Mouse (Mus musculus): ENCODE results near the gene Col16a1. TPM values are rescaled to one million over a fixed set of nuclear protein-coding genes. Genes with fewer than 3 reads are reported as not detected.

Gene Col16a1
- polyA plus RNA-seq, 1 experiment = 44.3 TPM

DNA sequence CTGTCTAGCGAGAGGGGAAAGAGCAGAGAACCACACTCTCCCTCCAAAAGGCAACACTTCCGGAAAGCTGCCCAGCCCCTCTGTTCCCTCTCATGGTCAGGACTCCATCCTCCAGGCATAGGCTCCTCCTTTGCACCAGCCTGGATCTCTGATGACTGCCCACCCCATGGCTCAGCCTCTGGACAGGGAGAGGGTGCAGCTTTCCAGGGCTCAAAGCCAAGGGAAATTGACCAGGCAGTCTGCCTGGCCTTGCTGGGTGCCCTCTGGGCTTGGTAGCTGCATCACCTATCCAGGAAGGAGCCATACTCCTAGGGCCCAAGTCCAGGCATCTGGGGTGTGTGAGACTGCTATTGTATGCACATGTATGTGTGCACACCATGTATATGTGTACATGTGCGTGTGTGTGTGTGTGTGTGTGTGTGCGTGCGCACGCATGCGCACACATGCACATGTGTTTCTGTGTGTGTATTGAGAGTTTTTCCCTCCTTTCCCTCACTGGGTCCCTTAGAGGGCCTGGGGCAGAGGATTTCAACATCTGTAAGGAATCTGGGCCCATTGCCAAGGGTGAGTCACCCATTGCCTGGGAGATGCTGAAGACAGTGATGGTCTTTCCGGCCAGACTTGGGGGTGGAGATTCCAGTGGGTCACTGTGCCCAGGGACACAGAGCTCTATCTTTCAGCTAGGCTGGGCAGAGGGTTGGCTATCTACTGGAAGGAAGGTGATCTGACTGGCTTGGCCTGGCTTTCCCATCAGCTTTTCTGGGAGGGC is 2.6 kb downstream of the Col16a1 start:
- TF ChIP-seq CTCF (IDR thresholded peaks at IDR 0.05; ENCODE audit: borderline replicate concordance, insufficient read depth, low read depth, low read length) (no peak), POLR2A (IDR thresholded peaks at IDR 0.05; ENCODE audit: borderline replicate concordance, insufficient read depth, low read length) (no peak)
- peaks cover 10% of the 10 kb centered on the region; the same call in 1 of the 2 replicates for H3K4me1 ChIP-seq (ENCODE audit: control insufficient read depth, insufficient read depth, low read length)
- 92% methylated on average over 8 of the region's 8 CpGs for WGBS
- no peaks in the 10 kb centered on the region for H3K27me3 ChIP-seq (ENCODE audit: control insufficient read depth, insufficient read depth, low read length)
- DNase-seq = no peak
- H3K4me3 ChIP-seq (replicated peaks; ENCODE audit: insufficient read depth, low read depth, low read length) = no peak overlapping the region
- H3K27ac ChIP-seq (ENCODE audit: insufficient read depth, low read length) = no peak overlapping the region

DNA sequence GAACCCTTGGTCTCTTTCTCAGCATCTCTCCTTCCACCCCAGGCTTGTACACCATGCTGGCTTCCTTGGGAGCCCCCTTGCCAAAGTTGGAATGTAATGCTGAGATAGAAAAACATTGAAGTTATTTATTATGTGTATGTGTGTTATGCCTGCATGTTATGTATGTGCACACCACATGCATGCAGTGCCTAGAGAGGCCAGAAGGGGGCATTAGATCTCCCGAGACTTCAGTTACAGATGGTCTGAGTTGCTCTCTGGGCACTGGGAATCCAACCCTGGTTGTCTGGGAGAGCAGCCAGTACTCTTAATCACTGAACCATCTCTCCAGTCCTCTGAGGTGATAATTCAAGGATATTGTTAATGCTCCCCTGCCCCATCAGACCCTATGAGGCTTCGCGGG is 4.6 kb downstream of the Col16a1 start:
- no peak overlapping the region for H3K27ac ChIP-seq (ENCODE audit: insufficient read depth, low read length)
- no peak overlapping the region for H3K4me3 ChIP-seq (replicated peaks; ENCODE audit: insufficient read depth, low read depth, low read length)
- peaks cover 10% of the 10 kb centered on the region; the same call in 1 of the 2 replicates for H3K4me1 ChIP-seq (ENCODE audit: control insufficient read depth, insufficient read depth, low read length)
- H3K27me3 ChIP-seq (ENCODE audit: control insufficient read depth, insufficient read depth, low read length) = no peaks in the 10 kb centered on the region
- DNase-seq = no peak
- TF ChIP-seq CTCF (IDR thresholded peaks at IDR 0.05; ENCODE audit: borderline replicate concordance, insufficient read depth, low read depth, low read length) (no peak), POLR2A (IDR thresholded peaks at IDR 0.05; ENCODE audit: borderline replicate concordance, insufficient read depth, low read length) (no peak)
- 76% methylated on average over 3 of the region's 3 CpGs for WGBS

DNA sequence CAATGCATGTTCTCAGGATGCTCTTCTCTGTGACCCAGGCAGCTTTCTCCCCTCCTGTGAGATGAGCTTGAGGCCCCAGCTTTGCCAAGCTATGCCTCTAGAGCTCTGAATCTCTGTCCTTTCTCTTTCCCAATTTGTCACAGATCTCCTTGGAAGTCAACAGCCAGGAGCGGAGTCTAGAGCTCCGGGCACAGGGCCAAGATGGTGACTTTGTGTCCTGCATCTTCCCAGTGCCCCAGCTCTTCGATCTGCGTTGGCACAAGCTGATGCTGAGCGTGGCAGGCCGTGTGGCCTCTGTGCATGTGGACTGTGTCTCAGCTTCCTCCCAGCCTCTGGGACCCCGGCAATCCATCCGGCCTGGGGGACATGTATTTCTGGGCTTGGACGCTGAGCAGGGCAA is 5.5 kb downstream of the Col16a1 start:
- TF ChIP-seq CTCF (IDR thresholded peaks at IDR 0.05; ENCODE audit: borderline replicate concordance, insufficient read depth, low read depth, low read length) = no peak
- TF ChIP-seq POLR2A (IDR thresholded peaks at IDR 0.05; ENCODE audit: borderline replicate concordance, insufficient read depth, low read length) = no peak
- Histone ChIP-seq H3K27ac (ENCODE audit: insufficient read depth, low read length) (no peak overlapping the region), H3K4me3 (replicated peaks; ENCODE audit: insufficient read depth, low read depth, low read length) (no peak overlapping the region), H3K4me1 (ENCODE audit: control insufficient read depth, insufficient read depth, low read length) (peaks cover 7% of the 10 kb centered on the region; the same call in 1 of the 2 replicates), H3K27me3 (ENCODE audit: control insufficient read depth, insufficient read depth, low read length) (no peaks in the 10 kb centered on the region)
- 40% methylated on average over 9 of the region's 9 CpGs for WGBS
- peak in 1 of 2 experiments; percentile 31 for DNase-seq

DNA sequence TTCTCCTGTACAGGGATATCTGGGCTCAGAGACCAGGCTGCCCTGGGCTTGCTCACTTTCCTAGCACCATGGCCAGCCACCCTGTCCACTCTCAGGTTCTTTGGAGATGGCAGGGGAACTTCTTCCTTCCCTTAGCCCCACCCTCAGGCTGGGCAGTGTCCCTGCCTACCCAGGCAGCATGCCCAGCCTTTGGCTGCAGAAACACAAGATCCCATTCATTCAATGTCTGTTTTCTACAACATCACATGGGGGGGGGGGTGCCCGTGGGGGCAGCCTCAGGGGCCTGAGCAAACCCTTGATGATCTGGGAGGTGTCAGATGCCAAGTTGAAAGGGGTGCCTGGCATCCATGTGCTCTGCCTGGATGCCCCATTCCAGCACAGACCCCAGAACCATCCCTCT is 7.1 kb downstream of the Col16a1 start:
- H3K27me3 ChIP-seq (ENCODE audit: control insufficient read depth, insufficient read depth, low read length) = no peaks in the 10 kb centered on the region
- TF ChIP-seq CTCF (IDR thresholded peaks at IDR 0.05; ENCODE audit: borderline replicate concordance, insufficient read depth, low read depth, low read length) (no peak), POLR2A (IDR thresholded peaks at IDR 0.05; ENCODE audit: borderline replicate concordance, insufficient read depth, low read length) (no peak)
- DNase-seq = peak in 1 of 2 experiments; percentile 38
- H3K27ac ChIP-seq (ENCODE audit: insufficient read depth, low read length) = no peak overlapping the region
- H3K4me1 ChIP-seq (ENCODE audit: control insufficient read depth, insufficient read depth, low read length) = peaks cover 6% of the 10 kb centered on the region; the same call in 1 of the 2 replicates
- no peak overlapping the region for H3K4me3 ChIP-seq (replicated peaks; ENCODE audit: insufficient read depth, low read depth, low read length)
- WGBS = 17% methylated on average over 1 of the region's 1 CpGs

DNA sequence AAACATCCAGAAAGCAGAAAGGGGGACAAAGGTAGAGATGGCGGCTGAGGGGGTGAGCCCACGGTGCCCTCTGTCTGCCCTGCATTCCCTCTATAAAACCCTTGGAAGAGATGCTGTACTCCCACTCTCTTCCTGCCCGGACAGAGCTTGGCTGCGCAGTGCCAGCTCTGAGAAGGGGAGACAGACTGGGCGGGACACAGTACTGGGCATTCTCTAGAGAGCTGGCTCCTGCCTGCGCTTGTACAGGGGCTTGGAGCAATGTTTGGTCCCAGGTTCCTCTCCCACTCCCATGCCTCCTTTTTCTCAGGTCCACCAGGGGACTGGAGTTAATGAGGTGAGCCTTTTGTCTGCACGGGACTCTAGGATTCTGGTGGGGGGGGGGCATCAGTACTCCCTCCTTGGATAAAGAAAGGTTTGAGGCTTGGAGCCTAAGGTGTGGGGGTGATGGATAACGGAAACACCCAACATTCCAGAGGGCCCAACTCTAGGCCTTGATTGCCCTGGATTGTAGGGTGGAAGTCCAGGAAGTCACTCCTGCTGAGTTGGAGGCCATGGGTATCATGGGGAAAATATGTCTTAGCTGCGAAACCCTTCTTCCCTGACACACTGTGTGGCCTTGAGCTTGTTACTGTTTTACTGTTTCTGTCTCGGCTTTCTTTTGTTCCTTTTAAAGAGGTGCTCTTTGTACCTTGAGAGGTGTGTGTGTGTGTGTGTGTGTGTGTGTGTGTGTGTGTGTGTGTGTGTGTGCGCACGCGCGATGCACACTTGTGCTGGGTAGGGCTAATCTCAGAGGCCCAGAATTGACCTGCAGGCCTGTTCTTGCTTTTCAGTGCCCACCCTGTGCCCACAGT is 7.7 kb downstream of the Col16a1 start:
- Histone ChIP-seq H3K4me1 (ENCODE audit: control insufficient read depth, insufficient read depth, low read length) (peaks cover 3% of the 10 kb centered on the region; the same call in 1 of the 2 replicates), H3K4me3 (replicated peaks; ENCODE audit: insufficient read depth, low read depth, low read length) (no peak overlapping the region), H3K27ac (ENCODE audit: insufficient read depth, low read length) (no peak overlapping the region), H3K27me3 (ENCODE audit: control insufficient read depth, insufficient read depth, low read length) (no peaks in the 10 kb centered on the region)
- 80% methylated on average over 14 of the region's 14 CpGs for WGBS
- TF ChIP-seq POLR2A (IDR thresholded peaks at IDR 0.05; ENCODE audit: borderline replicate concordance, insufficient read depth, low read length) (no peak), CTCF (IDR thresholded peaks at IDR 0.05; ENCODE audit: borderline replicate concordance, insufficient read depth, low read depth, low read length) (no peak)
- DNase-seq = no peak

DNA sequence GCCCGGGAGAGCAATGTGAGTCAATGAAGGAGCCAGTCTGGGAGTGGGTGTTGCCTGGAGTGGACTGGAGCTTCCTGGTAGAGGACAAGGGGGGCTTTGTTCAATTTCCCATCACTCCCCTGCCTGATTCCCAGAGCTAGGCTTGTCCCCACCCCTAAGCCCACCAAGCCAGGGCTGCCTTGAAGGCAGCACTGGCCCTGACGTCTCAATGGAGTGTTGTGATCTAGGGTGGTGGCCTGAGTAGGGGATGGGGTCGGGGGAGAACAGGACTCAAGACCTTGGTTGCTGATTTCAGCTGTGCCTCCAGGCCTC is 8.3 kb downstream of the Col16a1 start:
- DNase-seq = no peak

DNA sequence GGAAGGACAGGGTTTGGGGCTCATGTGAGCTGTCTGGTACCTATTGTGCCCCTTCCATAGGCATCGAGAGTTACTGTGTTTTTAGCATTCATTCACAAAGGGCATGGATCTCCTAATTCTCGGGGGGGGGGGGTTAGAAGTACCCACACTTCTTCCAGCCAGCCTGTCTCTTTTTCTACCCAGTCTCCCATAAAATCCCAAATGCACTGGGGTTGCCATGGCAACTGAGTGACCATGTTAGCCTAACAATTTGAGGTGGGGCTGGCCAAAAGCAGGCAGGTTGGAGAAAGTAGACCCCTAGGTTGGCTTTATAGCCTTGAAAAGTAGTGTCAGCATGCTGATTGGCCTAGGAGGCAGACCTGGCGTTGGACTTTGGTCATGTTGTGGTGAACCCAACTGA is 8.8 kb downstream of the Col16a1 start:
- Histone ChIP-seq H3K27ac (ENCODE audit: insufficient read depth, low read length) (no peak overlapping the region), H3K4me3 (replicated peaks; ENCODE audit: insufficient read depth, low read depth, low read length) (no peak overlapping the region), H3K4me1 (ENCODE audit: control insufficient read depth, insufficient read depth, low read length) (peaks cover 3% of the 10 kb centered on the region; the same call in 1 of the 2 replicates), H3K27me3 (ENCODE audit: control insufficient read depth, insufficient read depth, low read length) (no peaks in the 10 kb centered on the region)
- 71% methylated on average over 3 of the region's 3 CpGs for WGBS
- DNase-seq = no peak
- TF ChIP-seq CTCF (IDR thresholded peaks at IDR 0.05; ENCODE audit: borderline replicate concordance, insufficient read depth, low read depth, low read length) (no peak), POLR2A (IDR thresholded peaks at IDR 0.05; ENCODE audit: borderline replicate concordance, insufficient read depth, low read length) (no peak)

More for the DNA sequence above, 8.3 kb downstream of the Col16a1 start:
- no peaks in the 10 kb centered on the region for H3K27me3 ChIP-seq (ENCODE audit: control insufficient read depth, insufficient read depth, low read length)
- WGBS = 80% methylated on average over 3 of the region's 3 CpGs
- peaks cover 3% of the 10 kb centered on the region; the same call in 1 of the 2 replicates for H3K4me1 ChIP-seq (ENCODE audit: control insufficient read depth, insufficient read depth, low read length)
- H3K4me3 ChIP-seq (replicated peaks; ENCODE audit: insufficient read depth, low read depth, low read length) = no peak overlapping the region
- TF ChIP-seq CTCF (IDR thresholded peaks at IDR 0.05; ENCODE audit: borderline replicate concordance, insufficient read depth, low read depth, low read length) (no peak), POLR2A (IDR thresholded peaks at IDR 0.05; ENCODE audit: borderline replicate concordance, insufficient read depth, low read length) (no peak)
- H3K27ac ChIP-seq (ENCODE audit: insufficient read depth, low read length) = no peak overlapping the region

Measured in cerebellum, adult 2 months (tissue).